Mouse (Mus musculus): ENCODE data around the gene Nucb2. TPM values are rescaled to one million over a fixed set of nuclear protein-coding genes. Genes with fewer than 3 reads are reported as not detected.

Gene Nucb2
- polyA plus RNA-seq, 1 experiment, result 9.1 TPM

DNA sequence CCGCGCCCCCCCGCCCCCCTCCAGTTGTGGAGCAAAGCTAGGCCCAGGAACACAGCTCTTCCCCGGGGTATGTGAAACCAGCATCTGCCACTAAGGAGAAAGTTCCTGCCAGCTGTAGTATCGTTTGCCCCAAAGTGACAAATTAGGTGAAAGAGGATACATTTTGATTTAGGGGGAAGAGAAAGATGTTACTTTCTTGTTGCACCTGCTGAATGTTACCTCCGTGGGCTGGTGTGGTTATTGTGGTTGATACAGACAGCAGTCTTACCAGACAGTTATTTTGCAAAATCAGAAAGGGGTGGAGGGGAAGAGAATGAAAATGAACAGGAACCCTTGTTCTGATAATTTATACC, 625 bp downstream of the Nucb2 start:
- no peak overlapping the region for H3K27ac ChIP-seq (replicated peaks; ENCODE audit: low read depth, low read length)
- peaks cover 4% of the 10 kb centered on the region; the same call in 1 of the 2 replicates for H3K4me1 ChIP-seq (ENCODE audit: control insufficient read depth, insufficient read depth, insufficient read length, low read length)
- peak overlapping the region; percentile 74 for H3K4me3 ChIP-seq (ENCODE audit: insufficient read depth, low read depth, low read length)

DNA sequence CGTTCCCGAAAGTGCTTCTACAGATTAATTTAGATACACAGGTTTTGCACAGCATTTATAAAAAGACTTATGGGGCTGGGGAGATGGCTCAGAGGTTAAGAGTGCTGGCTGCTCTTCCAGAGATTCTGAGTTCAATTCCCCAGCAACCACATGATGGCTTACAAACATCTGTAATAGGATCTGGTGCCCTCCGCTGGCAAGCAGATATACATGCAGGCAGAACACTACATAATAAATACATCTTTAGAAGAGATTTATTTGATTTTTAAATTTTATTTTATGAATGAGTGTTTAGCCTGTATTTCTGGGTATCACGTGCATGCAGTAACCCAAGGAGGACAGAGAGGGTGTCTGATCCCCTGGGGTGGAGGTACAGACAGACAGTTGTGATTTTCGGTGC, 9.9 kb downstream of the Nucb2 start:
- H3K4me1 ChIP-seq (ENCODE audit: control insufficient read depth, insufficient read depth, insufficient read length, low read length), result peaks cover 19% of the 10 kb centered on the region
- no peak overlapping the region for H3K4me3 ChIP-seq (ENCODE audit: insufficient read depth, low read depth, low read length)
- H3K27ac ChIP-seq (replicated peaks; ENCODE audit: low read depth, low read length), result 0 out of 2 replicates have a peak overlapping the region, but pooled peaks have one; percentile 41

DNA sequence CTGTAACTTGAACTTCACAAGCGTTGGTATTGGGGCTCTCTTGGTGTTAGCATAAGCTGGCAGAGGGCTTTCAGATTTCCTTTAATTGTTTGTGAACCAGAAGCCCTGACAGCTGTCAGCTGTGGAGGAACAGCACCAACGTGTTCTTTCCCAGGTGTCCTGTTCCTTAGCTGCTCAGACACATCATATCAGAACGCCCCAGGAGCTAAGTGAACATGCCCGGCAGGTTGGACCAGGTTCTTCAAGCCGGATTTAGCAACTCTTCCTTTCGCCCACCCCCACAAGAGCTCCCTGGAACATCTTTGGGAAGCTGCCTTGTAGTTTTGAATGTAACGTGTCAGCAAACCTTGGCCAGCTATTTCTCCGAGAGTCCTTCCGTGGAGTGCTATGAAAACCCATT, 10.4 kb downstream of the Nucb2 start:
- Histone ChIP-seq H3K4me1 (ENCODE audit: control insufficient read depth, insufficient read depth, insufficient read length, low read length) (peaks cover 19% of the 10 kb centered on the region), H3K27ac (replicated peaks; ENCODE audit: low read depth, low read length) (peak overlapping the region; percentile 41; the same call in 1 of the 2 replicates), H3K4me3 (ENCODE audit: insufficient read depth, low read depth, low read length) (no peak overlapping the region)

DNA sequence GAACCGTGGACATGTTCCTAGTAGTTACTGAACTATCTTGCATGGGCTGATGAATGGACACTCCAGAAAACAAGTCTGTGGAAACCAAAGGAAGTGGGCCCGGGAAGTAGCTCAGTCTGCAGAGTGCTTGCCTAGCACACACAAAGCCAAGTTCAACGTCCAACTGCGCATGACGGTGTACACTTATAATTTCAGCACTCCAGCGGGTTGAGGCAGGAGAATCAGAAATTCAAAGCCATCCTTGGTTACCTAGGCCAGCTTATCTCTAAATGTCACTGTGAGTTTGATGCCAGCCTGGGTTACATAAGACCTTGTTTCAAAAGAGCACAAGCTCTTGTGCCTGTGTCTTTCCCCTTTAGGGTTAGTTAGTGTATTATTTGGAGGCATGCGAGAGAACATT, 10.9 kb downstream of the Nucb2 start:
- H3K4me3 ChIP-seq (ENCODE audit: insufficient read depth, low read depth, low read length), result no peak overlapping the region

DNA sequence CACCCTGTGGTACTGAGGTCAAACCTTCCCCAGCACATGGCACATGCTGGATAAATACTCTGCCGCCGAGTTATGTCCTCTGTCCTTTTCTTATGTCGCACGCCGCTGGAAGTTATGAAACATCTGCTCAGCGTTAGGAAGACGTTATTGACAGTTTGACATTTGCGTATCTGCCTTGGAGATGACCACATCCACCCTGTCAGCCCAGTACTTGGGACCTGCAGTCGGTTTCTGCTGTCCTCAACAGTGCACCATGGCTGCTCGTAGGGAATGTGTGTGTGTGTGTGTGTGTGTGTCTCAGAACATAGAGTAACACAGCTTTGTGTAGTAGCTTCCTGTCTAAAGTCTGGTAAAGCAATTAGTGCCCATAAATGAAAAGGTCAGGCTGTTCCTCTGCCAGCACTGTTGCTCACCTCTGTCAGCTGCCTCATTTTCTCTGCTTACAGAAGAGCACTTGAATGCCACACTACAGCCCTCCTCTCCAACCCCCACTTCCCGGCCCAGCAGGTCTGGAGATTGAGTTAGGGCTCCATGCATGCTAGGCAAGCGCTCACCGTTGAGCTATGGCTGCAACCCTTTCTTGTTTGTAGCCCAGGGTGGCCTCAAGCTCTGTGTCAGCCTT, 11.5 kb downstream of the Nucb2 start:
- H3K4me1 ChIP-seq (ENCODE audit: control insufficient read depth, insufficient read depth, insufficient read length, low read length), result peaks cover 19% of the 10 kb centered on the region
- peak overlapping the region; percentile 41 for H3K27ac ChIP-seq (replicated peaks; ENCODE audit: low read depth, low read length)
- H3K4me3 ChIP-seq (ENCODE audit: insufficient read depth, low read depth, low read length), result no peak overlapping the region

More for the DNA sequence above, 10.9 kb downstream of the Nucb2 start:
- H3K4me1 ChIP-seq (ENCODE audit: control insufficient read depth, insufficient read depth, insufficient read length, low read length), result peaks cover 19% of the 10 kb centered on the region
- peak overlapping the region; percentile 41 for H3K27ac ChIP-seq (replicated peaks; ENCODE audit: low read depth, low read length)

DNA sequence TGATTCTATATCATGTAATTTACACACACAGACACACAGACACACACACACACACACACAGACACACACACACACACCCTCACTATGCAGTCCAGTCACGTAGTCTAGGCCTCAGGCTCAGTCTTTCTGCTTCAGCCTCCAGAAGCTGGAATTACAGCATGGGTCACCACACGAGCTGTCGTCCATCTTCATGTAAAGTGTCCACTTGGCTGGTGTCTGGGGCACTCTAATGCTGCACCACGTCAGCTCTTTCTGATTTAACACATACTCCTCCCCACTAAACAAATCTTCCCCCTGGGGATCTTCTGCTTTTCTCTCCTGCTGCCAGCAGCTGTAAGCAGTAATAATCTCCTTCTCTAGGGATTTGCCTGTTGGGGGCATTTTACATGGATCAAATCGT, 13.1 kb downstream of the Nucb2 start:
- Histone ChIP-seq H3K27ac (replicated peaks; ENCODE audit: low read depth, low read length) (no peak overlapping the region), H3K4me1 (ENCODE audit: control insufficient read depth, insufficient read depth, insufficient read length, low read length) (peaks cover 19% of the 10 kb centered on the region), H3K4me3 (ENCODE audit: insufficient read depth, low read depth, low read length) (no peak overlapping the region)

DNA sequence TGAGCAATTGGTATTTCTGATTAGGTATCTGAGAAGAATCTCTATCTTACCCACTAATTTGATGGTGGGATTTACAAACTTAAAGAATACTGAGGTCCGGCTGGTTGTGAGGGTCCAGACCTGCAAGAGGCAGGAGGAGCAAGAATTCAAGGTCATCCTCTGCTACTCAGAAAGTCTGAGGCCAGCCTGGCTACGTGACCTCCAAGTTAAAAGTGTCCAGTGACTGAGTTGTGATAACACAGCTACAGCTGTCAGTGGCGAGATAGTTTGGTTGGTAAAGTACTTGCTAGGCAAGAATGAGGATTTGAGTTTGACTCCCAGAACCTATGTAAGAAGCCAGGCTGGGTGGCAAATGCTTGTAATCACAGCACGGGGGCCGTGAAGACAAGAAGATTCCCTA, 14.0 kb downstream of the Nucb2 start:
- H3K4me3 ChIP-seq (ENCODE audit: insufficient read depth, low read depth, low read length), result no peak overlapping the region
- H3K27ac ChIP-seq (replicated peaks; ENCODE audit: low read depth, low read length), result no peak overlapping the region

DNA sequence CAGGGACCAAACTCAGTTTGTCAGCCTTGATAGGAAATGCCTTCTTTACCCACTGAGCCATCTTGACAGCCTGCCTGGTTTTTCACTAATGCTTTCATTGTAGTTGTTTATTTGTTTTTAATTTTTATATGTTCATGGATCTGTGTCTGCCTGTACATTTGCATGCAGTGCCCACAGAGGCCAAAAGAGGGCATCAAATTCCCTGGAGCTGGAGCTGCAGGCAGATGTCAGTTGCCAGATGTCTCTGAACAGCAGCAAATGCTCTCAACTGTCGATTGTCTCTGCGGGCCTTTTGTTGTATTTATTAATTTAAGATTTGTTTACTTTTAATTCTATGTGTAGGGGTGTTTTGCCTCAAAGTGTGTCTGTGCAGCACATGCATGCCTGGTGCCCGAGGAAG, 15.6 kb downstream of the Nucb2 start:
- Histone ChIP-seq H3K4me3 (ENCODE audit: insufficient read depth, low read depth, low read length) (no peak overlapping the region), H3K4me1 (ENCODE audit: control insufficient read depth, insufficient read depth, insufficient read length, low read length) (peaks cover 12% of the 10 kb centered on the region), H3K27ac (replicated peaks; ENCODE audit: low read depth, low read length) (no peak overlapping the region)

More for the DNA sequence above, 14.0 kb downstream of the Nucb2 start:
- peaks cover 17% of the 10 kb centered on the region for H3K4me1 ChIP-seq (ENCODE audit: control insufficient read depth, insufficient read depth, insufficient read length, low read length)

DNA sequence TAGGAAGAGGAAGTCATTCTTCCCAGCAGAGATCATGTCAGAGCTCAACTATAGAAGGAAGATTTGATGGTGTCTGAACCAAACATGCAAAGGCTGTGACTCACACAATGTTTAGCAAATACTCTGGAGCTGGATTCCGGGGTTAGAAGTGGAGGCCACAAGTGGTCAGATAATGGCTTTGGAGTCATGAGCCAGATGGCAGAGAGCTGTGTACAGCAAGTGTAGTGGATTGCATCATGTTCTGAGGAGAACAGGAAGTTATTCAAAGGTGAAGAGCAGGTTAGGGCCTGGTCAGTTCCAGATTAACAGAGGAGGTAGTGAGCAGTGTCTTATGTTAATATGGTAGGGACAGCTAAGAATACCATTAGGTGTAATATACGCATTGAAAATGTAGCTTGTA, 20.4 kb downstream of the Nucb2 start:
- no peaks in the 10 kb centered on the region for H3K4me1 ChIP-seq (ENCODE audit: control insufficient read depth, insufficient read depth, insufficient read length, low read length)
- no peak overlapping the region for H3K27ac ChIP-seq (replicated peaks; ENCODE audit: low read depth, low read length)
- no peak overlapping the region for H3K4me3 ChIP-seq (ENCODE audit: insufficient read depth, low read depth, low read length)

DNA sequence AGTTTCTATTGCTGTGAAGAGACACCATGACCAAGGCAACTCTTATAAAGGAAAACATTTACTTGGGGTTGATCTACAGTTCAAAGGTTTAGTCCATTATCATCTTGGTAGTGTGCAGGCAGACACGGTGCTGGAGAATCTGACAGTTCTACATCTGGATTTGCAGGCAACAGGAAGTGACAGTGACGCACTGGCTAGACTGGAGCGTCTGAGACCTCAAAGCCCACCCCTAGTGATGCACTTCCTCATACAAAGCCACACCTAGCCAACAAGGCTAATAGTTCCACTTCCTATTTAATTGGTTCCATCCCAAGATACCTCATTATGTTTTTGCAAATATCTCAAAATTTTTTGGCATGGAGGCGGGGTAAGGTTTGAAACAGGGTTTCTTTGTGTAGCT, 25.6 kb downstream of the Nucb2 start:
- Histone ChIP-seq H3K27ac (replicated peaks; ENCODE audit: low read depth, low read length) (no peak overlapping the region), H3K4me3 (ENCODE audit: insufficient read depth, low read depth, low read length) (no peak overlapping the region), H3K4me1 (ENCODE audit: control insufficient read depth, insufficient read depth, insufficient read length, low read length) (no peaks in the 10 kb centered on the region)

DNA sequence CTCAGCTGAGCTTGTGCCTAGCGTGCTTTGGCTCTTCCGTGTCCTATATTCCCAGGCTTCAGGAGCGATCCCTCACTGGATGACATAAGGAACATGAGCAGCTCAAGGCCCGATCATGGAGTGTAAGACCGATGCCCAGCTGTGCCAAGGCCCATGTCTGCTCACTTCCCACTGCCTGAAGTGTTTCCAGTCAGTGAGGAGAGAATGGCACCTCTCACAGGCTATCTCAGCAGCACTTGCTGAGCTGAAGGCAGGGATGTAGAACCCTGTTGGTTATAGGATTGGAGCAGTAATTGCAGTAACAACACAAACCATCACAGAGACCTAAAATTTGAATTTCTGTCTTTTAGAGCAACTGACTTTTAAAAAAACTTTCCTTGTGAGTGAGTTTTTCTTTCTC, 26.3 kb downstream of the Nucb2 start:
- H3K4me1 ChIP-seq (ENCODE audit: control insufficient read depth, insufficient read depth, insufficient read length, low read length), result no peaks in the 10 kb centered on the region
- H3K27ac ChIP-seq (replicated peaks; ENCODE audit: low read depth, low read length), result no peak overlapping the region
- no peak overlapping the region for H3K4me3 ChIP-seq (ENCODE audit: insufficient read depth, low read depth, low read length)

DNA sequence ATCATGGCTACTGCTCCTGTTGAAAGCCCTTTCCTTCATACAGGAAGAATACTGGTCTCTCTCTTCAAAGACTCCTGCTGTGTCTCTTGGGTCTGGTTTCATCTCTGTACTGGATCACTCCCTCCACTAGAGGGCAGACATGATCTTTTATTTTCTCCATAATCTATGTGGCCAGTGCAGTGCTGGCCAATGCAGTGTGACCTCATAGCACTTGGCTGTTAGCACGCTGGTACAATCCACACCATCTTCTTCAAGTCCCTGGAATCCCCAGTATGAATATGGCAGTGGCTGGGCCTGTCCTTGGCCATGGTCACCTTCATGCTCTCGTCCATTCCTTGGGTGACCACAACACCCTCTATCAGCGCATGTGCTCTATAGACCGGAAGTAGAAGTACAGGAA, 27.1 kb downstream of the Nucb2 start:
- Histone ChIP-seq H3K4me1 (ENCODE audit: control insufficient read depth, insufficient read depth, insufficient read length, low read length) (no peaks in the 10 kb centered on the region), H3K27ac (replicated peaks; ENCODE audit: low read depth, low read length) (no peak overlapping the region), H3K4me3 (ENCODE audit: insufficient read depth, low read depth, low read length) (no peak overlapping the region)

DNA sequence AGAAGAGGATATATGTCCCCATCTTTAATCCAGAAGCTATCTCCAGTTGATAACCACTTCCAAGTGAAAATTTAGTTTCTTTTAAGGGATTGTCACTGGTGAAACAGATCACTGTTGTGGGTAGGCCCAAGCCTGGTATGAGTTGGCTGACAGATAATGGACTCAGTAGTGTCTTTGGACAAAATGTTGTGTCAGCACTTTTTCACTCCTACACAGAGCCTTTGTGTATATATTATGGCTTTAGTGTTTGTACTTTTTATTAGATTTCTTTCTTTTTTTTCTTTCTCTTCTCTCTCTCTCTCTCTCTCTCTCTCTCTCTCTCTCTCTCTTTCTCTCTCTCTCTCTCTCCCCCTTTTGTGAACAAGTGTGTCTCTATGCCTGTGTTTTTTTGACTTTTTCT, 52.7 kb downstream of the Nucb2 start:
- H3K4me3 ChIP-seq (ENCODE audit: insufficient read depth, low read depth, low read length), result no peak overlapping the region
- no peaks in the 10 kb centered on the region for H3K4me1 ChIP-seq (ENCODE audit: control insufficient read depth, insufficient read depth, insufficient read length, low read length)
- no peak overlapping the region for H3K27ac ChIP-seq (replicated peaks; ENCODE audit: low read depth, low read length)

DNA sequence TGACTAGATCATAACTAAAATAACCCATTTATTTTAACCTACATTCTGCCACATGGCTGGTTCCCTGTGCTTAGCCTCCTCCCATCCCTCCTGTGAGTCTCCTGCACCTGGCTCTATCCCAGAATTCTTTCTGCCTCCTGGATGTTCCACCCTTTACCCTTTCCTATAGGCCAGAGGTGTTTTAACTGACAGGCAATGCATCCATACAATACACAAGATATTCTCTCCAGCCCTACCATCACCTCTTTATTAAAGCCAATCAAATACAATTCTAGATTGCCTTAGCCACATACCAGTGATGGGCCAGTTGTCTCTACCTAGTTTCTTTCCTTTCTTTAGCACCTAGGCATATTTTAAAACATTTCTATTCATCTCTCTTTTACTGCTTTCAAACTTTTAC, 70.4 kb downstream of the Nucb2 start:
- Histone ChIP-seq H3K4me3 (ENCODE audit: insufficient read depth, low read depth, low read length) (no peak overlapping the region), H3K27ac (replicated peaks; ENCODE audit: low read depth, low read length) (no peak overlapping the region), H3K4me1 (ENCODE audit: control insufficient read depth, insufficient read depth, insufficient read length, low read length) (no peaks in the 10 kb centered on the region)
